Mouse (Mus musculus) brown adipose tissue, adult 24 weeks (tissue): ENCODE measurements around the gene Otud6a. TPM values are rescaled to one million over a fixed set of nuclear protein-coding genes. Genes with fewer than 3 reads are reported as not detected.

Experiments
- polyA plus RNA-seq: library from polyadenylated mRNA; stranded (reverse); fragments of >200 nt; gene quantifications from 2 replicates; pipeline ENCODE4 v1.2.4, GENCODE M21; 2012; ENCODE audit not compliant: missing spikeins, insufficient read depth, insufficient read length

Otud6a gene
- polyA plus RNA-seq, 1 experiment: not detected

Other genes starting within 250 kb of the Otud6a start
- gene Awat2, start 13.7 kb downstream of the Otud6a start, polyA plus RNA-seq: 0.83 TPM in 1 of 2 replicates, not detected in the other
- gene Igbp1, start 65.3 kb downstream of the Otud6a start, polyA plus RNA-seq: 67.3 and 72.7 TPM in 2 replicates
- gene Dgat2l6, start 95.8 kb downstream of the Otud6a start, polyA plus RNA-seq: not detected in 2 replicates
- not detected in 2 replicates for gene Awat1, start 143.2 kb downstream of the Otud6a start, polyA plus RNA-seq
- gene P2ry4, start 165.9 kb downstream of the Otud6a start, polyA plus RNA-seq: not detected in 2 replicates
- gene Arr3, start 176.5 kb downstream of the Otud6a start, polyA plus RNA-seq: not detected in 2 replicates
- not detected in 2 replicates for gene Kif4, start 196.7 kb downstream of the Otud6a start, polyA plus RNA-seq
- 62.8 and 63.7 TPM in 2 replicates for gene Pdzd11, start 197.6 kb downstream of the Otud6a start, polyA plus RNA-seq